In the genomic region with DNA sequence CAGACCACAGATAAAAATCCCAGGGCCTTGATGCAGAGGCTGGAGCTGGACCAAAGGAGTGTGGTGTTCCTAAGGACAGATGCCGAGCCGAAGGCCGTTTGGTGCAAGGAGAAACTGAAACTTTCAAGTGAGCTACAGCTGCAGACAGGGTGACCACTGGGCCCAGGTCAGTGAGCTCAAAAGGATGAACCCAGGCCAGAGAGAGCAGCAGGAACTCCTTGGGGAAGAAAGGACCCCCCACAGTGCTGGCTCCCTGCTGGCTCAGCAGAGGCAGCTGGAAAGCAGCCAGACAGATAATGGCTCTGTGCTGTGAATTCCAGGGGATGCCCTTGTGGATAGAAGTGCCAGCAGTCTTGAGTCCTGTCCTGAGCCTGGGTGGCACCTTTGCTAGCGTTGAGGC, we compare ENCODE assay signal across 8 mouse cellular contexts. TPM values are rescaled to one million over a fixed set of nuclear protein-coding genes. Genes with fewer than 3 reads are reported as not detected.
DNase-seq lines count a peak whose midpoint lies in the region.
"Had no signal": no experiment of that assay in that cellular context is flagged by ENCODE, and none has a peak within 500 bp of the region (broad histone marks: within the 10 kb centered on the region; RNA-seq: fewer than 3 reads in every experiment).

No protein-coding gene starts in this region.

- DNase-seq in ovary, adult 18-20 months (ENCODE audit: low spot score), result peak; percentile 80
- no peak for DNase-seq in ovary, postnatal 10 days (ENCODE audit: low spot score)
- peak; percentile 33 to 59 for DNase-seq in heart, adult 9 months (ENCODE audit: low spot score in 2 of 2)
- peak; percentile 77 for DNase-seq in kidney, postnatal 14 days
- DNase-seq in yolk sac, embryonic 10.5 days (ENCODE audit: low spot score), result peak; percentile 19
- no peak for DNase-seq in left cerebral cortex, postnatal 14 days (ENCODE audit: low spot score in 2 of 2)
- no peak for DNase-seq in T-cell, adult 2 months (ENCODE audit: low spot score)
- DNase-seq: right cerebral cortex, postnatal 4 days had no signal

- intact Hi-C loops in left cerebral cortex, postnatal 14 days (cut with DNase I), result no loop called here

RNA-seq across cellular contexts. Expression of a gene that starts 3.7 kb away (rescaled TPM):
- under 1 TPM; 0.33 to 0.40 TPM for total RNA-seq in left cerebral cortex, postnatal 14 days (2021)

Comparison
In these comparisons a context has a peak if more than half of its experiments do, and no peak if none do; other contexts are left out.
1. DNase-seq: peak in ovary, adult 18-20 months (single experiment), heart, adult 9 months (2 of 2), kidney, postnatal 14 days (single experiment) and yolk sac, embryonic 10.5 days (single experiment); none in ovary, postnatal 10 days (single experiment), left cerebral cortex, postnatal 14 days (0 of 2) and T-cell, adult 2 months (single experiment).